Mouse (Mus musculus) limb, embryonic 14.5 days (tissue): ENCODE results near the gene Slc2a4. TPM values are rescaled to one million over a fixed set of nuclear protein-coding genes. Genes with fewer than 3 reads are reported as not detected.

ENCODE experiments used
- ATAC-seq: fragments of 200-750 bp; cut with Nextera tagmentation; 2 replicates; pipeline ENCODE4 v1.8.0; 2017; ENCODE audit warnings: low read depth, moderate number of reproducible peaks, moderate TSS enrichment; ENCODE audit not compliant: low FRiP score
- DNase-seq: peaks from one replicate; pipeline ENCODE4 v3.0.0-alpha.2; 2015; ENCODE audit warnings: low spot score
- H3K27ac ChIP-seq: fragments of 300-500 bp; sonication (generic); replicated peaks from 2 replicates; pipeline ENCODE4 v1.5.1; 2014; ENCODE audit warnings: low read depth, mild to moderate bottlenecking, low read length, moderate library complexity, mixed read lengths
- H3K27me3 ChIP-seq: fragments of 300-500 bp; sonication (generic); 2 replicates; pipeline ENCODE4 v1.6.1; 2014; ENCODE audit warnings: low read length, mixed read lengths; ENCODE audit not compliant: control insufficient read depth, insufficient read depth
- H3K36me3 ChIP-seq: fragments of 300-500 bp; sonication (generic); 2 replicates; pipeline ENCODE4 v1.6.1; 2014; ENCODE audit warnings: mild to moderate bottlenecking, low read length, moderate library complexity, mixed read lengths; ENCODE audit not compliant: control insufficient read depth, insufficient read depth
- H3K4me1 ChIP-seq: fragments of 300-500 bp; sonication (generic); 2 replicates; pipeline ENCODE4 v1.6.1; 2014; ENCODE audit warnings: antibody characterized with exemption, low read length, mixed read lengths; ENCODE audit not compliant: control insufficient read depth, insufficient read depth
- H3K4me2 ChIP-seq: fragments of 300-500 bp; sonication (generic); replicated peaks from 2 replicates; pipeline ENCODE4 v1.6.1; 2014; ENCODE audit warnings: low read depth, mild to moderate bottlenecking, low read length, moderate library complexity; ENCODE audit not compliant: severe bottlenecking
- H3K4me3 ChIP-seq: fragments of 300-500 bp; sonication (generic); replicated peaks from 2 replicates; pipeline ENCODE4 v1.5.1; 2014; ENCODE audit warnings: low read length
- H3K9ac ChIP-seq: fragments of 300-500 bp; sonication (generic); 2 replicates; pipeline ENCODE4 v1.6.1; 2014; ENCODE audit warnings: mild to moderate bottlenecking, low read depth, low read length, moderate library complexity; ENCODE audit not compliant: severe bottlenecking
- H3K9me3 ChIP-seq: fragments of 300-500 bp; sonication (generic); 2 replicates; pipeline ENCODE4 v1.6.1; 2016; ENCODE audit warnings: low read length; ENCODE audit not compliant: control insufficient read depth
- POLR2A ChIP-seq: fragments of 200-500 bp; IDR thresholded peaks from 2 replicates; pipeline ENCODE4 v1.8.0; 2012; ENCODE audit warnings: inconsistent platforms, mild to moderate bottlenecking, moderate library complexity, borderline replicate concordance; ENCODE audit not compliant: insufficient read depth, insufficient read length; ENCODE audit errors: extremely low read depth
- WGBS: fragments of 180-500 bp; shearing (Covaris S2); extraction: QIAGEN DNeasy Blood & Tissue Kit; methylation state at CpG from one replicate; pipeline ENCODE4 v1.1.7; 2014; 5-methylcytosine and 5-hydroxymethylcytosine counted together
- polyA plus RNA-seq, 2 experiments: library from polyadenylated mRNA; depleted of rRNA in 1 of 2; stranded (reverse) in 1 of 2; unstranded in 1 of 2; fragments of >200 nt; fragmentation: Nextera tagmentation in 1 of 2; extraction: Ambion mirVana in 1 of 2; gene quantifications; 2 replicates each; pipeline versions ENCODE4 v1.2.1 to v1.2.3; 2012 to 2014

Gene Slc2a4
- polyA plus RNA-seq, 2 experiments = 19.3 to 31.0 TPM

GRCm38 (mm10) chr11:69922012-69922756 is 25.8 kb downstream of the Slc2a4 start:
- ATAC-seq (no peak), DNase-seq (peak; percentile 34)
- peak overlapping the region; percentile 97 for H3K27ac ChIP-seq
- peak overlapping the region; percentile 44 for H3K9ac ChIP-seq
- 1% methylated on average over 12 of the region's 12 CpGs for WGBS
- H3K9me3 ChIP-seq = no peaks in the 10 kb centered on the region
- H3K4me2 ChIP-seq = peak overlapping the region; percentile 72
- TF ChIP-seq POLR2A = no peak
- H3K36me3 ChIP-seq = peaks cover 19% of the 10 kb centered on the region
- H3K27me3 ChIP-seq = no peaks in the 10 kb centered on the region
- H3K4me3 ChIP-seq = peak overlapping the region; percentile 97
- peaks cover 12% of the 10 kb centered on the region for H3K4me1 ChIP-seq

- DNase-seq = peak; percentile 100
- under 1% methylated on average over 68 of the region's 78 CpGs for WGBS
- peak within 1 kb of the TSS; percentile 93 for H3K9ac ChIP-seq
- ATAC-seq = peak; percentile 95
- peak within 1 kb of the TSS; percentile 97 for H3K27ac ChIP-seq
- H3K9me3 ChIP-seq = no peaks in the 10 kb centered on the region
- H3K27me3 ChIP-seq = no peaks in the 10 kb centered on the region
- peaks cover 12% of the 10 kb centered on the region for H3K4me1 ChIP-seq
- H3K4me3 ChIP-seq = peak within 1 kb of the TSS; percentile 97
- H3K4me2 ChIP-seq = peak within 1 kb of the TSS; percentile 88
- H3K36me3 ChIP-seq = peaks cover 27% of the 10 kb centered on the region
- peak; percentile 90; the same call in 1 of the 2 replicates for TF ChIP-seq POLR2A
Observed at GRCm38 (mm10) chr11:69921114-69922011, 26.6 kb downstream of the Slc2a4 start, which contains the start of gene Eif5a. Gene Eif5a, minus strand, starts transcription at chr11:69921958.

- H3K27me3 ChIP-seq = no peaks in the 10 kb centered on the region
- H3K9me3 ChIP-seq = no peaks in the 10 kb centered on the region
- H3K27ac ChIP-seq = peak overlapping the region; percentile 88
- DNase-seq (peak; percentile 22), ATAC-seq (no peak)
- under 1% methylated on average over 30 of the region's 65 CpGs for WGBS
- H3K4me2 ChIP-seq = peak overlapping the region; percentile 88
- peaks cover 36% of the 10 kb centered on the region for H3K36me3 ChIP-seq
- TF ChIP-seq POLR2A = no peak
- H3K4me3 ChIP-seq = peak overlapping the region; percentile 97
- H3K9ac ChIP-seq = peak overlapping the region; percentile 93
- peaks cover 14% of the 10 kb centered on the region for H3K4me1 ChIP-seq
Observed at GRCm38 (mm10) chr11:69920266-69921031, 27.5 kb downstream of the Slc2a4 start.

- Histone ChIP-seq H3K4me2 (peak overlapping the region; percentile 88), H3K27me3 (no peaks in the 10 kb centered on the region), H3K9me3 (no peaks in the 10 kb centered on the region), H3K9ac (peak overlapping the region; percentile 93), H3K4me1 (peaks cover 21% of the 10 kb centered on the region), H3K27ac (peak overlapping the region; percentile 88), H3K36me3 (peaks cover 43% of the 10 kb centered on the region), H3K4me3 (peak overlapping the region; percentile 97)
- no peak for TF ChIP-seq POLR2A
- under 1% methylated on average over 17 of the region's 17 CpGs for WGBS
- ATAC-seq (no peak), DNase-seq (peak; percentile 78)
Observed at GRCm38 (mm10) chr11:69919661-69920265, 28.2 kb downstream of the Slc2a4 start.

- H3K4me1 ChIP-seq = peaks cover 23% of the 10 kb centered on the region
- peak overlapping the region; percentile 88 for H3K4me2 ChIP-seq
- no peaks in the 10 kb centered on the region for H3K9me3 ChIP-seq
- no peak overlapping the region for H3K27ac ChIP-seq
- H3K9ac ChIP-seq = no peak overlapping the region
- 78% methylated on average over 9 of the region's 9 CpGs for whole genome bisulfite sequencing
- H3K4me3 ChIP-seq = peak overlapping the region; percentile 97
- DNase-seq (no peak), ATAC-seq (no peak)
- peaks cover 44% of the 10 kb centered on the region for H3K36me3 ChIP-seq
- TF ChIP-seq POLR2A = no peak
- no peaks in the 10 kb centered on the region for H3K27me3 ChIP-seq
Observed at GRCm38 (mm10) chr11:69919053-69919452, 28.9 kb downstream of the Slc2a4 start.
